Mouse (Mus musculus): Measurements from ENCODE around the gene Tmem30c. TPM values are rescaled to one million over a fixed set of nuclear protein-coding genes. Genes with fewer than 3 reads are reported as not detected.

Gene Tmem30c
- polyA plus RNA-seq, 1 experiment: not detected

GRCm38 (mm10) chr16:57318637-57319125, 26.0 kb upstream of the Tmem30c start:
- no peak overlapping the region for H3K27ac ChIP-seq (ENCODE audit: insufficient read depth, low read depth, low read length)
- H3K4me3 ChIP-seq (ENCODE audit: insufficient read depth, low read length): no peak overlapping the region
- peaks cover 7% of the 10 kb centered on the region for H3K4me1 ChIP-seq (ENCODE audit: control insufficient read depth, insufficient read depth, low read length)
- no peak for TF ChIP-seq CTCF (IDR thresholded peaks at IDR 0.05; ENCODE audit: low read depth, low read length)
- TF ChIP-seq POLR2A (IDR thresholded peaks at IDR 0.05; ENCODE audit: borderline replicate concordance, low read depth, low read length): no peak

- Histone ChIP-seq H3K4me1 (ENCODE audit: control insufficient read depth, insufficient read depth, low read length) (peaks cover 7% of the 10 kb centered on the region), H3K4me3 (ENCODE audit: insufficient read depth, low read length) (no peak overlapping the region)
These were observed 25.4 kb upstream of the Tmem30c start for GRCm38 (mm10) chr16:57317882-57318636.

GRCm38 (mm10) chr16:57317127-57317526, 24.5 kb upstream of the Tmem30c start:
- TF ChIP-seq CTCF (IDR thresholded peaks at IDR 0.05; ENCODE audit: low read depth, low read length) (no peak), POLR2A (IDR thresholded peaks at IDR 0.05; ENCODE audit: borderline replicate concordance, low read depth, low read length) (no peak)
- no peak overlapping the region for H3K4me3 ChIP-seq (ENCODE audit: insufficient read depth, low read length)
- no peak overlapping the region for H3K27ac ChIP-seq (ENCODE audit: insufficient read depth, low read depth, low read length)
- peaks cover 7% of the 10 kb centered on the region for H3K4me1 ChIP-seq (ENCODE audit: control insufficient read depth, insufficient read depth, low read length)

More at GRCm38 (mm10) chr16:57317882-57318636, 25.4 kb upstream of the Tmem30c start:
- H3K27ac ChIP-seq (ENCODE audit: insufficient read depth, low read depth, low read length): no peak overlapping the region
- no peak for TF ChIP-seq POLR2A (IDR thresholded peaks at IDR 0.05; ENCODE audit: borderline replicate concordance, low read depth, low read length)
- no peak for TF ChIP-seq CTCF (IDR thresholded peaks at IDR 0.05; ENCODE audit: low read depth, low read length)

GRCm38 (mm10) chr16:57315026-57315425, 22.4 kb upstream of the Tmem30c start:
- Histone ChIP-seq H3K4me3 (ENCODE audit: insufficient read depth, low read length) (no peak overlapping the region), H3K4me1 (ENCODE audit: control insufficient read depth, insufficient read depth, low read length) (peaks cover 9% of the 10 kb centered on the region), H3K27ac (ENCODE audit: insufficient read depth, low read depth, low read length) (no peak overlapping the region)
- no peak for TF ChIP-seq CTCF (IDR thresholded peaks at IDR 0.05; ENCODE audit: low read depth, low read length)

GRCm38 (mm10) chr16:57314236-57314635, 21.6 kb upstream of the Tmem30c start:
- Histone ChIP-seq H3K4me1 (ENCODE audit: control insufficient read depth, insufficient read depth, low read length) (peaks cover 12% of the 10 kb centered on the region), H3K4me3 (ENCODE audit: insufficient read depth, low read length) (no peak overlapping the region), H3K27ac (ENCODE audit: insufficient read depth, low read depth, low read length) (no peak overlapping the region)
- no peak for TF ChIP-seq CTCF (IDR thresholded peaks at IDR 0.05; ENCODE audit: low read depth, low read length)
- no peak for TF ChIP-seq POLR2A (IDR thresholded peaks at IDR 0.05; ENCODE audit: borderline replicate concordance, low read depth, low read length)

- Histone ChIP-seq H3K4me3 (ENCODE audit: insufficient read depth, low read length) (no peak overlapping the region), H3K27ac (ENCODE audit: insufficient read depth, low read depth, low read length) (no peak overlapping the region), H3K4me1 (ENCODE audit: control insufficient read depth, insufficient read depth, low read length) (peaks cover 12% of the 10 kb centered on the region)
- no peak for TF ChIP-seq POLR2A (IDR thresholded peaks at IDR 0.05; ENCODE audit: borderline replicate concordance, low read depth, low read length)
These were observed 20.8 kb upstream of the Tmem30c start for GRCm38 (mm10) chr16:57313487-57313886.

GRCm38 (mm10) chr16:57312130-57312529, 19.5 kb upstream of the Tmem30c start:
- no peak for TF ChIP-seq POLR2A (IDR thresholded peaks at IDR 0.05; ENCODE audit: borderline replicate concordance, low read depth, low read length)
- TF ChIP-seq CTCF (IDR thresholded peaks at IDR 0.05; ENCODE audit: low read depth, low read length): no peak
- H3K27ac ChIP-seq (ENCODE audit: insufficient read depth, low read depth, low read length): no peak overlapping the region
- no peak overlapping the region for H3K4me3 ChIP-seq (ENCODE audit: insufficient read depth, low read length)
- H3K4me1 ChIP-seq (ENCODE audit: control insufficient read depth, insufficient read depth, low read length): peaks cover 8% of the 10 kb centered on the region

- Histone ChIP-seq H3K27ac (ENCODE audit: insufficient read depth, low read depth, low read length) (no peak overlapping the region), H3K4me3 (ENCODE audit: insufficient read depth, low read length) (no peak overlapping the region), H3K4me1 (ENCODE audit: control insufficient read depth, insufficient read depth, low read length) (peaks cover 15% of the 10 kb centered on the region)
- TF ChIP-seq POLR2A (IDR thresholded peaks at IDR 0.05; ENCODE audit: borderline replicate concordance, low read depth, low read length): no peak
- TF ChIP-seq CTCF (IDR thresholded peaks at IDR 0.05; ENCODE audit: low read depth, low read length): no peak
These were observed 12.8 kb upstream of the Tmem30c start for GRCm38 (mm10) chr16:57305463-57305862.

- Histone ChIP-seq H3K4me3 (ENCODE audit: insufficient read depth, low read length) (no peak overlapping the region), H3K4me1 (ENCODE audit: control insufficient read depth, insufficient read depth, low read length) (peaks cover 10% of the 10 kb centered on the region), H3K27ac (ENCODE audit: insufficient read depth, low read depth, low read length) (no peak overlapping the region)
- no peak for TF ChIP-seq CTCF (IDR thresholded peaks at IDR 0.05; ENCODE audit: low read depth, low read length)
- no peak for TF ChIP-seq POLR2A (IDR thresholded peaks at IDR 0.05; ENCODE audit: borderline replicate concordance, low read depth, low read length)
These were observed 11.1 kb upstream of the Tmem30c start for GRCm38 (mm10) chr16:57303716-57304115.

GRCm38 (mm10) chr16:57302792-57303698, 10.4 kb upstream of the Tmem30c start:
- Histone ChIP-seq H3K4me3 (ENCODE audit: insufficient read depth, low read length) (no peak overlapping the region), H3K27ac (ENCODE audit: insufficient read depth, low read depth, low read length) (no peak overlapping the region), H3K4me1 (ENCODE audit: control insufficient read depth, insufficient read depth, low read length) (peaks cover 10% of the 10 kb centered on the region)
- TF ChIP-seq POLR2A (IDR thresholded peaks at IDR 0.05; ENCODE audit: borderline replicate concordance, low read depth, low read length) (no peak), CTCF (IDR thresholded peaks at IDR 0.05; ENCODE audit: low read depth, low read length) (no peak)
